Mouse (Mus musculus) kidney, embryonic 14.5 days (tissue): ENCODE results near the gene Adamts5. TPM values are rescaled to one million over a fixed set of nuclear protein-coding genes. Genes with fewer than 3 reads are reported as not detected.

ENCODE experiments used
- ATAC-seq: fragments of 200-750 bp; cut with Nextera tagmentation; 2 replicates; pipeline ENCODE4 v1.8.0; 2017; ENCODE audit warnings: moderate number of reproducible peaks, mild to moderate bottlenecking, moderate TSS enrichment, moderate library complexity; ENCODE audit not compliant: low FRiP score, low TSS enrichment
- H3K27ac ChIP-seq: fragments of 300-500 bp; sonication (generic); 2 replicates; pipeline ENCODE4 v1.5.1; 2014; ENCODE audit warnings: low read depth, mild to moderate bottlenecking, low read length, moderate library complexity, mixed read lengths
- H3K27me3 ChIP-seq: fragments of 300-500 bp; sonication (generic); 2 replicates; pipeline ENCODE4 v1.6.1; 2014; ENCODE audit warnings: mild to moderate bottlenecking, low read length; ENCODE audit not compliant: control insufficient read depth, insufficient read depth
- H3K36me3 ChIP-seq: fragments of 300-500 bp; sonication (generic); 2 replicates; pipeline ENCODE4 v1.6.1; 2014; ENCODE audit warnings: low read length, mixed read lengths; ENCODE audit not compliant: control insufficient read depth, insufficient read depth
- H3K4me1 ChIP-seq: fragments of 300-500 bp; sonication (generic); 2 replicates; pipeline ENCODE4 v1.6.1; 2014; ENCODE audit warnings: low read length, mixed read lengths; ENCODE audit not compliant: control insufficient read depth, insufficient read depth
- H3K4me2 ChIP-seq: fragments of 300-500 bp; sonication (generic); replicated peaks from 2 replicates; pipeline ENCODE4 v1.6.1; 2014; ENCODE audit warnings: low read depth, mild to moderate bottlenecking, low read length
- H3K4me3 ChIP-seq: fragments of 300-500 bp; sonication (generic); 2 replicates; pipeline ENCODE4 v1.5.1; 2014; ENCODE audit warnings: mild to moderate bottlenecking, low read length
- H3K9ac ChIP-seq: fragments of 300-500 bp; sonication (generic); 2 replicates; pipeline ENCODE4 v1.6.1; 2014; ENCODE audit warnings: low read depth, mild to moderate bottlenecking, low read length, moderate library complexity
- H3K9me3 ChIP-seq: fragments of 300-500 bp; sonication (generic); 2 replicates; pipeline ENCODE4 v1.6.1; 2016; ENCODE audit warnings: low read length; ENCODE audit not compliant: control insufficient read depth
- WGBS: fragments of 180-500 bp; shearing (Covaris S2); extraction: QIAGEN DNeasy Blood & Tissue Kit; methylation state at CpG from one replicate; pipeline ENCODE4 v1.1.7; 2014; 5-methylcytosine and 5-hydroxymethylcytosine counted together
- polyA plus RNA-seq: library from polyadenylated mRNA; unstranded; fragments of >200 nt; fragmentation: Nextera tagmentation; extraction: Ambion mirVana; gene quantifications from 2 replicates; pipeline ENCODE4 v1.2.1, GENCODE M21; 2014

Adamts5 gene
- 3.4 and 3.6 TPM in 2 replicates for polyA plus RNA-seq

- H3K9me3 ChIP-seq: no peaks in the 10 kb centered on the region
- H3K4me2 ChIP-seq: peak within 1 kb of the TSS; percentile 96
- peak within 1 kb of the TSS; percentile 18; the same call in 1 of the 2 replicates for H3K27ac ChIP-seq
- H3K4me3 ChIP-seq: peak within 1 kb of the TSS; percentile 65
- ATAC-seq: 0 out of 2 replicates have a peak, but pooled peaks have one; percentile 1
- WGBS: 2% methylated on average over 13 of the region's 13 CpGs
- peaks cover 3% of the 10 kb centered on the region; the same call in 1 of the 2 replicates for H3K4me1 ChIP-seq
- peak within 1 kb of the TSS; percentile 67 for H3K9ac ChIP-seq
- H3K36me3 ChIP-seq: no peaks in the 10 kb centered on the region
- 0 out of 2 replicates have a peak, but pooled peaks cover 5% of the 10 kb centered on the region for H3K27me3 ChIP-seq
Measured at GRCm38 (mm10) chr16:85901581-85901910, at the start of gene Adamts5. Gene Adamts5 (minus strand): TSS chr16:85901828.

- ATAC-seq: no peak
- H3K9me3 ChIP-seq: no peaks in the 10 kb centered on the region
Measured at GRCm38 (mm10) chr16:85950356-85950755, 48.7 kb upstream of the Adamts5 start.

DNA sequence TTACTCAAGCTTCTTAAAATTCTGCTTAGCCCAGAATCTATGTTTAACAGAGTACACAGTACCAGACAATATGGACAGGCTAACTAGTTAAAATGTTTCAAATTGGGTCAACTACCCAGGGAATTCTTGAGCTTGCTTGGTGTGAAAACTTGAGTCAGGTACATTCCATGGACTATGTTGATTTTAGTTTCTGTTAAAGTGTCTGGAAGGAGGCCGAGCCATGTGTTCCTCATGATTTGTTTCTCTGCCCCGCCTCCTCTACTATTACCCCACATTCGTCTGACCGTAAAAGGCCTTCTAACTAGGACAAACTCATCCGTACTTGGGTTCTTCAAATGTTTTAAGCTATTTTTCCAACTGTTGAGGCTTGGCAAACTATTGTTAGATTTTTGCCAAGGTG lies 24.4 kb upstream of the Adamts5 start:
- no peak for ATAC-seq

More at GRCm38 (mm10) chr16:85950356-85950755, 48.7 kb upstream of the Adamts5 start:
- Histone ChIP-seq H3K36me3 (no peaks in the 10 kb centered on the region), H3K9ac (no peak overlapping the region), H3K4me1 (no peaks in the 10 kb centered on the region), H3K4me3 (no peak overlapping the region), H3K27ac (no peak overlapping the region), H3K4me2 (no peak overlapping the region), H3K27me3 (no peaks in the 10 kb centered on the region)
- 63% methylated on average over 2 of the region's 2 CpGs for WGBS

DNA sequence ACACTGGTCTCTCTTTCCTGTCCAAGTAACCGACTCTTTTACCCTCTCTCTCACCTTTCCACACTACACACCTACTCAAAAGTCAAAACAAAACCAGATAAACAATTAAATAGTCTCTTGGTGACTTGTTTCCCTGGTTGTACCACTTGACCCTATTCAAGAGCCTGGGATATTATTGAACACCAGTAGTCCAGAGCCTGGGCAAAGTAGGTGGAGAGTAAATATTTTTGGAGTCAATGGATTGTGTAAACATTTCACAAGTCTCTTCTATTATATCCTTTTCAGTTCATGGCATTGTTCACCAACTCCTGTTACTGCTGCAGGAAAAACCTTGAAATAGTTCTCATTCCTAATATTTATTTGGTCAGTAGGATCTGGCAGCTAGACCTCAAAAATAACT lies 20.8 kb upstream of the Adamts5 start:
- Histone ChIP-seq H3K27me3 (no peaks in the 10 kb centered on the region; the same call in 1 of the 2 replicates), H3K9me3 (no peaks in the 10 kb centered on the region), H3K9ac (no peak overlapping the region), H3K4me2 (no peak overlapping the region), H3K4me3 (no peak overlapping the region), H3K36me3 (no peaks in the 10 kb centered on the region), H3K4me1 (no peaks in the 10 kb centered on the region), H3K27ac (no peak overlapping the region)
- no peak for ATAC-seq
- WGBS: 68% methylated on average over 1 of the region's 1 CpGs

More for the DNA sequence above, 24.4 kb upstream of the Adamts5 start:
- H3K36me3 ChIP-seq: no peaks in the 10 kb centered on the region
- no peak overlapping the region for H3K4me3 ChIP-seq
- no peak overlapping the region for H3K27ac ChIP-seq
- H3K4me2 ChIP-seq: no peak overlapping the region
- whole genome bisulfite sequencing: 73% methylated on average over 5 of the region's 5 CpGs
- no peak overlapping the region for H3K9ac ChIP-seq
- H3K27me3 ChIP-seq: no peaks in the 10 kb centered on the region; the same call in 1 of the 2 replicates
- H3K4me1 ChIP-seq: no peaks in the 10 kb centered on the region
- no peaks in the 10 kb centered on the region for H3K9me3 ChIP-seq

DNA sequence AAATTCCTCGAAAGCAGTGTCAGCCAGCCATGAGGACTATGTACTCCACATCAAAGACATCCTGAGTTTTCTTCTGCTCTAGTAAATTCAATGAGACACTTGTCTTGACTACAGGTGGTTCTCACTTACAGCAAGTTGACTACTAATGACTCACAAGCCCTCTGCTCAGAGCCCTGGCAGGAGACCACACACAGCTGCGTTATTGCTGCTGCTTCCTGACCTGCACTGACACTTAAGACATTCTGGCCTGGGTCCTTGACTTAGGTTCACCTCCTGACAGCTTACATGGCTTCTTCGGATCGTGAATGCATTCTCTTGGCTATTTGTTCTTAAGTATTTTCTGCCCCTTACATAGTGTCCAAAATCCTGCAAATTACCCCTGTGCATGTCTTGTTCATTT lies 18.5 kb upstream of the Adamts5 start:
- Histone ChIP-seq H3K27me3 (no peaks in the 10 kb centered on the region; the same call in 1 of the 2 replicates), H3K27ac (no peak overlapping the region), H3K4me1 (no peaks in the 10 kb centered on the region), H3K36me3 (no peaks in the 10 kb centered on the region), H3K4me2 (no peak overlapping the region), H3K9ac (no peak overlapping the region), H3K9me3 (no peaks in the 10 kb centered on the region), H3K4me3 (no peak overlapping the region)
- 0 out of 2 replicates have a peak, but pooled peaks have one; percentile 32 for ATAC-seq
- WGBS: 33% methylated on average over 4 of the region's 4 CpGs

GRCm38 (mm10) chr16:85900702-85901580 lies 687 bp downstream of the Adamts5 start:
- Histone ChIP-seq H3K27ac (peak overlapping the region; percentile 18; the same call in 1 of the 2 replicates), H3K9me3 (no peaks in the 10 kb centered on the region), H3K9ac (peak overlapping the region; percentile 67), H3K36me3 (no peaks in the 10 kb centered on the region), H3K27me3 (0 out of 2 replicates have a peak, but pooled peaks cover 5% of the 10 kb centered on the region), H3K4me1 (peaks cover 3% of the 10 kb centered on the region; the same call in 1 of the 2 replicates), H3K4me2 (peak overlapping the region; percentile 96), H3K4me3 (peak overlapping the region; percentile 65)
- peak; percentile 71 for ATAC-seq
- under 1% methylated on average over 51 of the region's 51 CpGs for WGBS

DNA sequence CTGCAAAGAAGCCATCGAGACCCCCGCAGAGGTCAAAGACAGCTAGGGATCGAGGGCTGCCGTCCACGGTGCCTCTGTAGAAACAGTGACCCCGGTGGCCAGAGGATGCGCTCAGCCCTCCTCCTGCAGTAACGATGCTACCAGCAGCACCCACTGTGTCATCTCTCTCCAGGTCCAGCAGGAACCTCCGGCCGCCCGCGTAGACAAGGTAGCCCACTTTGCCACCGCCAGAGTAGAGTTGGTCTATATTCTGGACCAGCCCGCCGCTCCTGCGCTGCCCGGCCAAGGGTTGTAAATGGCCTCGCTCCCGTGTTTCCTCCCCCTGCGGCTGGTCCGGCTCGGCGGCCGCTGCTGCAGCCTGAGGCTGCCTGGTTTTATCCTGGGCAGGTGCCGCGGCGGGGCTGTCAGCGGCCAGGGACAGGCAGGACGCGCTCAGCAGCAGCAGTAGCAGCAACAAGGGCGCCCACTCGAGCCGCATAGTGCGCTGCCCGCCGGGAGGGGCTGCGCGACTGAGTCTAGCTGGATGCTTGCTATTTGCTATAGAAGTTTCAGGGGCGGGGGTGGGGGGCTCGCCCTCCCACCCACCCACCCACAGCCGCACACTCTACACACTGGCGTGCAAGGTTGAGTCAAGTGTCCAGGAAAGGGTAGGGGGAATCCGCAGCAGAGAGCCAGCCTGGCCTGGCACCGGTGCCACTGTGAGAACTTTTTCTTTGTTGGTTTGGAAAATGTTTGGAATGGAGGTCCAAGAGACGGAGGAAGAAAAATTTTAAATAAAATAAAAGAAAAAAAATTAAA lies 1.6 kb downstream of the Adamts5 start:
- peak overlapping the region; percentile 65 for H3K4me3 ChIP-seq
- peak overlapping the region; percentile 18; the same call in 1 of the 2 replicates for H3K27ac ChIP-seq
- no peaks in the 10 kb centered on the region for H3K9me3 ChIP-seq
- peaks cover 3% of the 10 kb centered on the region; the same call in 1 of the 2 replicates for H3K4me1 ChIP-seq
- no peaks in the 10 kb centered on the region for H3K36me3 ChIP-seq
- H3K9ac ChIP-seq: peak overlapping the region; percentile 67
- peak; percentile 57; the same call in 1 of the 2 replicates for ATAC-seq
- H3K4me2 ChIP-seq: peak overlapping the region; percentile 96
- WGBS: under 1% methylated on average over 45 of the region's 45 CpGs
- 0 out of 2 replicates have a peak, but pooled peaks cover 5% of the 10 kb centered on the region for H3K27me3 ChIP-seq

GRCm38 (mm10) chr16:85899301-85899721 lies 2.3 kb downstream of the Adamts5 start:
- Histone ChIP-seq H3K27ac (no peak overlapping the region), H3K36me3 (no peaks in the 10 kb centered on the region), H3K4me3 (peak overlapping the region; percentile 65), H3K4me2 (peak overlapping the region; percentile 96), H3K27me3 (0 out of 2 replicates have a peak, but pooled peaks cover 5% of the 10 kb centered on the region), H3K9me3 (no peaks in the 10 kb centered on the region), H3K4me1 (peaks cover 3% of the 10 kb centered on the region; the same call in 1 of the 2 replicates), H3K9ac (peak overlapping the region; percentile 67; the same call in 1 of the 2 replicates)
- ATAC-seq: peak; percentile 63
- WGBS: 19% methylated on average over 25 of the region's 25 CpGs
